Mouse (Mus musculus) A20 (cell line): ENCODE measurements around the gene Renbp.
A peak's percentile ranks its signal among the peaks of the same experiment; 100 is the strongest.

Experiments used
- DNase-seq: peaks from one replicate; pipeline ENCODE4 v3.0.0-alpha.2; 2011; ENCODE audit warnings: low read depth, low spot score

Renbp gene

GRCm38 (mm10) chrX:73921285-73921822 lies 9.3 kb downstream of the Renbp start:
- no peak for DNase-seq

DNA sequence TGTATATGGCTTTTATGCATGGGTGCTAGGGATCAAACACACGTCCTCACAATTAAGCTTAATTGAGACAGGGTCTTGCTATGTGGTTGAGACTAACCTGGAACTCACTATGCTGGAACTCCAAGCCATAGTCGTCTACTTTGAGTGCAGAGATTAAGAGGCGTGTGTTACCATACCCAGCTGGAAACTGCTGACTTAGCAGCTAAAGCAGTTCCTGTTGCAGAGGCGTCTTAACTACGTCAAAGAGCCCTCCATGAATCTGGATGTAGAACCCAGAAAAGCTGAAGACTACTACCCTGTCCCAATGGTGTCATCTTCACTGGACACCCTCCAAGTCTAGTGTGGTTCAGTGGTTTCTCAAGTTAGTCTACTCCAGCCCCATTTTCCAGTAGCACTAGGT lies 12.0 kb downstream of the Renbp start:
- DNase-seq = no peak

DNA sequence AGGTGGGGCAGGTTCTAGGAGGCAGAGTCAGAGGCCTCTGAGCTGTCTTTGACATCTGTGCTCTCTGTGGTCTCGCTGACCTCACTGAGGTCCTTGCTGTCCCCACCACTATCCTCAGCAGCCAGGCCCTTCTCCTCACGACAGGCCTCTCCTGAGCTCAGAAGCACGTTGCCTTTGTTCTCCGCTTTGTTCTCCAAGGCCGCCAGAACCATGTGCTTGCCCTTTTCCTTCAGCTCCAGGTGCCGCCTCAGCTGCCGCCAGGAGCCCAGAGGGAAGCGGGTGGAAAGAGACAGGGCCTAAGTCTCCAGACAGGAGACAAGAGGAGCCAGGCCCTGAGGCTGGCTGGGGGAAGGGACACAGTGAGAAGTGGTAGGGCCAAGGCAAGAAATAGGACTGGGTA lies 13.7 kb downstream of the Renbp start:
- no peak for DNase-seq

- peak; percentile 96 for DNase-seq
Measured at GRCm38 (mm10) chrX:73914827-73915703, 15.6 kb downstream of the Renbp start.

- DNase-seq = peak; percentile 75
Measured at GRCm38 (mm10) chrX:73911588-73911987, 19.1 kb downstream of the Renbp start.

GRCm38 (mm10) chrX:73911156-73911555 lies 19.5 kb downstream of the Renbp start:
- DNase-seq = peak; percentile 79

DNA sequence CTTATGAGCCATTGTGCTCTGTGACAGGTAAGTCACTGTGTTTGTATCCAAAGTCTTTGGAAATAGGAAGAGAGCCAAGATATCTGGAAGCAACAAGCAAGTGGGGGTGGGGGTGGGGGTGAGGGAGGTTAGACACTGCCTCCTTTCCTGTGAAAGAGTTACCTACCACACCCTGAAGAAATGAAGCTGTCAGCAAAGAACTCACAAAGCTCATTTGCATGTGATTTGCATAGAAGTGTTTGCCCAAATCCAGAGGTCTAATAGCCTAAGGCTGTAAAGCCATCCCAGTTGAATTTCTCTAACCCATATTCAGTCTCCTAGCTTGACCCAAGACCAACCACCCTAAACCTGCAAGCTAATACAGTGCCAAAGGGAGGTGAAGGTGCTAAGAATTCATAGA lies 20.2 kb downstream of the Renbp start:
- DNase-seq = peak; percentile 48

- DNase-seq = no peak
Measured at GRCm38 (mm10) chrX:73910049-73910448, 20.6 kb downstream of the Renbp start.

DNA sequence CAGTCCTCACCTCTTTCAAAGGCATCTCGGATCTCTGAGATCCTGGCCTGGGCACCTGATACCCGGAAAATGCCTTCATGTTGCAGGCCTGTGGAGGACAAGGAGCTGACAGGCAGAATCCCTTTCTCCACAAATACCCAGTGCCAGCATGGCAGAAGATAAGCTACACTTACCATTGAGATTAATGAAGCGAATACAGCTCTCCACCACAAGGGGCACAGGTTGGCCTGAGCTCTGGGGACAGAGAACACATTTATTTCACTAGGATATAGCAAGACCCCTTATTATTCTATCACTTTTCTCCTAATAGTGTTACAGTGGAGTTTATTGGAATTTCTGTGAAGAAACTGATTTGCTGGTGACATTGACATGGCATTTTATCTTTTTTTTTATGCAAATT lies 32.7 kb downstream of the Renbp start:
- no peak for DNase-seq

GRCm38 (mm10) chrX:73895719-73896118 lies 34.9 kb downstream of the Renbp start, which contains the start of gene L1cam:
Gene L1cam, minus strand, starts transcription at chrX:73896105.
- peak; percentile 42 for DNase-seq

DNA sequence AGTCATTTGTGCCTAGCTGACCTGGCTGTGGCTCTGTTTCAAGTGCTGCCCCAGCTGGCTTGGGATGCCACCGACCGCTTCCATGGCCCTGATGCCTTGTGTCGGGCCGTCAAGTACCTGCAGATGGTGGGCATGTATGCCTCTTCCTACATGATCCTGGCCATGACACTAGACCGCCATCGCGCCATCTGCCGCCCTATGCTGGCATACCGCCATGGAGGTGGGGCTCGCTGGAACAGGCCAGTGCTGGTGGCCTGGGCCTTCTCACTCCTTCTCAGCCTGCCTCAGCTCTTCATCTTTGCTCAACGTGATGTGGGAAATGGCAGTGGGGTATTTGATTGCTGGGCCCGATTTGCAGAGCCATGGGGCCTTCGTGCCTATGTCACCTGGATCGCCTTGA lies 37.8 kb downstream of the Renbp start:
- no peak for DNase-seq

- DNase-seq = no peak
Measured at GRCm38 (mm10) chrX:73891551-73892152, 39.0 kb downstream of the Renbp start, which contains the start of gene Avpr2. Gene Avpr2, plus strand, starts transcription at chrX:73892102.

DNA sequence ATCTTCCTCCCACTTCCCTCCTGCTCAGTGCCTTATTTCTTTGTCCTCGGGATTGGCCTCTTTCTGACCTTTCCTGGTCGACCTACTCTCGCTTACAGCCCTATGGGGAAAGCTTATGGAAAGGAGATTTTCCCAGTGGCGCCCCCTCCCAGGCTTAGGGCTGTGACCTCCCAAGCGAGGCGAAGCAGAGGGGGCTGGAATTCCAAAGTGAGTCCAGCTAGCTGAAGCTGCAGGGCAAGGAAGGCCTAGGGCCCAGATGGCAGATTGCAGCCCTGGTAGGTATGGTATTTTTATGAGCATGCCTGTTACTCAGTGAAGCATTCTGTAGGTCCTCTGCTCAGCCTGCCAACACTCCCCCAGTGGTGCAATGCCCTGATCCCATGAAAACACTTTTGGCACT lies 49.2 kb downstream of the Renbp start:
- DNase-seq = no peak

- DNase-seq = peak; percentile 1
Measured at GRCm38 (mm10) chrX:73881036-73881427, 49.6 kb downstream of the Renbp start.

- peak; percentile 43 for DNase-seq
Measured at GRCm38 (mm10) chrX:73880194-73881035, 50.2 kb downstream of the Renbp start.

- no peak for DNase-seq
Measured at GRCm38 (mm10) chrX:73877014-73877413, 53.6 kb downstream of the Renbp start.

- no peak for DNase-seq
Measured at GRCm38 (mm10) chrX:73875881-73876280, 54.8 kb downstream of the Renbp start.
